8 mouse cellular contexts compared by ENCODE assay signal in genomic region chr3:81782921-81783541, GRCm38 (mm10).
DNase-seq lines count a peak whose midpoint lies in the region; ATAC-seq lines count a peak whose summit lies in the region.

No protein-coding gene starts in this region.

- peak; percentile 3 for DNase-seq in urinary bladder, postnatal 14 days (ENCODE audit: low spot score)
- no peak for DNase-seq in urinary bladder, postnatal 4 days (ENCODE audit: low spot score in 2 of 2)
- DNase-seq in cerebellum, postnatal 14 days: peak; percentile 54 to 55
- DNase-seq in frontal cortex, postnatal 36 days (ENCODE audit: low spot score in 2 of 2): peak; percentile 48 to 55
- DNase-seq in thymus, postnatal 4 days: peak; percentile 20

- H3K4me1 ChIP-seq in kidney, embryonic 14.5 days (ENCODE audit: control insufficient read depth, insufficient read depth, low read length): no peaks in the 10 kb centered on the region
- H3K4me1 ChIP-seq in liver, embryonic 12.5 days: no peaks in the 10 kb centered on the region
- 0 out of 2 replicates have a peak, but pooled peaks cover 4% of the 10 kb centered on the region for H3K4me1 ChIP-seq in neural tube, embryonic 12.5 days

- H3K9ac ChIP-seq in kidney, embryonic 14.5 days (ENCODE audit: low read depth, low read length): no peak overlapping the region
- no peak overlapping the region for H3K9ac ChIP-seq in liver, embryonic 12.5 days
- H3K9ac ChIP-seq in neural tube, embryonic 12.5 days: 0 out of 2 replicates have a peak overlapping the region, but pooled peaks have one; percentile 22

- peak overlapping the region; percentile 5; the same call in 1 of the 2 replicates for H3K4me3 ChIP-seq in kidney, embryonic 14.5 days (ENCODE audit: low read length)
- no peak overlapping the region for H3K4me3 ChIP-seq in liver, embryonic 12.5 days
- H3K4me3 ChIP-seq in neural tube, embryonic 12.5 days: no peak overlapping the region

- H3K4me2 ChIP-seq in kidney, embryonic 14.5 days (replicated peaks; ENCODE audit: low read depth, low read length): peak overlapping the region; percentile 28
- peak overlapping the region; percentile 38 for H3K4me2 ChIP-seq in liver, embryonic 12.5 days
- peak overlapping the region; percentile 48 for H3K4me2 ChIP-seq in neural tube, embryonic 12.5 days (replicated peaks)

- no peak overlapping the region for H3K27ac ChIP-seq in kidney, embryonic 14.5 days (ENCODE audit: low read depth, low read length)
- H3K27ac ChIP-seq in liver, embryonic 12.5 days: no peak overlapping the region
- H3K27ac ChIP-seq in neural tube, embryonic 12.5 days: no peak overlapping the region

- 16% methylated on average over 15 of the region's 15 CpGs for WGBS in kidney, embryonic 14.5 days
- 11% methylated on average over 15 of the region's 15 CpGs for WGBS in liver, embryonic 12.5 days (ENCODE audit: insufficient replicate concordance)
- 30% methylated on average over 15 of the region's 15 CpGs for WGBS in neural tube, embryonic 12.5 days

- ATAC-seq in kidney, embryonic 14.5 days (ENCODE audit: low FRiP score, low TSS enrichment): peak; percentile 62
- ATAC-seq in liver, embryonic 12.5 days: no peak
- peak; percentile 53 for ATAC-seq in neural tube, embryonic 12.5 days (ENCODE audit: low FRiP score, low read depth)

- no peaks in the 10 kb centered on the region for H3K36me3 ChIP-seq in kidney, embryonic 14.5 days (ENCODE audit: control insufficient read depth, insufficient read depth, low read length)
- H3K36me3 ChIP-seq in liver, embryonic 12.5 days: no peaks in the 10 kb centered on the region
- no peaks in the 10 kb centered on the region for H3K36me3 ChIP-seq in neural tube, embryonic 12.5 days

- H3K9me3 ChIP-seq in kidney, embryonic 14.5 days (ENCODE audit: control insufficient read depth, low read length): no peaks in the 10 kb centered on the region
- no peaks in the 10 kb centered on the region for H3K9me3 ChIP-seq in liver, embryonic 12.5 days (replicated peaks)
- no peaks in the 10 kb centered on the region for H3K9me3 ChIP-seq in neural tube, embryonic 12.5 days

- no peaks in the 10 kb centered on the region for H3K27me3 ChIP-seq in kidney, embryonic 14.5 days (ENCODE audit: control insufficient read depth, insufficient read depth, low read length)
- H3K27me3 ChIP-seq in liver, embryonic 12.5 days (replicated peaks): no peaks in the 10 kb centered on the region
- no peaks in the 10 kb centered on the region for H3K27me3 ChIP-seq in neural tube, embryonic 12.5 days (replicated peaks)

Comparison
In these comparisons a context has a peak if more than half of its experiments do, and no peak if none do; other contexts are left out.
1. DNase-seq: peak in urinary bladder, postnatal 14 days (single experiment), cerebellum, postnatal 14 days (2 of 2), frontal cortex, postnatal 36 days (2 of 2) and thymus, postnatal 4 days (single experiment); none in urinary bladder, postnatal 4 days (0 of 2).
2. Peak in every context shown above with its lines, with median percentiles within 50 percentile points of each other: H3K4me2 ChIP-seq.